Mouse (Mus musculus): Measurements from ENCODE around the gene Rpl36a. TPM values are rescaled to one million over a fixed set of nuclear protein-coding genes. Genes with fewer than 3 reads are reported as not detected.

The Rpl36a gene
- total RNA-seq (2014; fragmentation: Nextera tagmentation), result 2,126 and 2,307 TPM in 2 replicates
- total RNA-seq (2017), result 7,427 and 9,426 TPM in 2 replicates

- ATAC-seq (replicated peaks; ENCODE audit: low FRiP score, low TSS enrichment, poor library complexity, severe bottlenecking), result peak; percentile 88
These were observed at the start of gene Rpl36a for GRCm38 (mm10) chrX:134585103-134586002. Rpl36a (plus strand) TSS chrX:134585654.

- 0 out of 2 replicates have a peak, but pooled peaks have one; percentile 35 for ATAC-seq (replicated peaks; ENCODE audit: low FRiP score, low TSS enrichment, poor library complexity, severe bottlenecking)
These were observed 45.7 kb upstream of the Rpl36a start for GRCm38 (mm10) chrX:134539795-134540194.

GRCm38 (mm10) chrX:134540414-134541135 is 44.9 kb upstream of the Rpl36a start:
- ATAC-seq (replicated peaks; ENCODE audit: low FRiP score, low TSS enrichment, poor library complexity, severe bottlenecking), result peak; percentile 29

- peak; percentile 72 for ATAC-seq (replicated peaks; ENCODE audit: low FRiP score, low TSS enrichment, poor library complexity, severe bottlenecking)
These were observed 44.1 kb upstream of the Rpl36a start, which contains the start of gene Timm8a1 for GRCm38 (mm10) chrX:134541145-134541954. Timm8a1 (minus strand) TSS chrX:134541865.

GRCm38 (mm10) chrX:134541955-134542308 is 43.5 kb upstream of the Rpl36a start:
- peak; percentile 39 for ATAC-seq (replicated peaks; ENCODE audit: low FRiP score, low TSS enrichment, poor library complexity, severe bottlenecking)

GRCm38 (mm10) chrX:134547330-134547729 is 38.1 kb upstream of the Rpl36a start:
- no peak for ATAC-seq (replicated peaks; ENCODE audit: low FRiP score, low TSS enrichment, poor library complexity, severe bottlenecking)

GRCm38 (mm10) chrX:134550903-134551302 is 34.6 kb upstream of the Rpl36a start:
- ATAC-seq (replicated peaks; ENCODE audit: low FRiP score, low TSS enrichment, poor library complexity, severe bottlenecking), result no peak; the same call in 1 of the 2 replicates

GRCm38 (mm10) chrX:134553326-134553725 is 32.1 kb upstream of the Rpl36a start:
- no peak for ATAC-seq (replicated peaks; ENCODE audit: low FRiP score, low TSS enrichment, poor library complexity, severe bottlenecking)

- ATAC-seq (replicated peaks; ENCODE audit: low FRiP score, low TSS enrichment, poor library complexity, severe bottlenecking), result no peak
These were observed 31.0 kb upstream of the Rpl36a start for GRCm38 (mm10) chrX:134554425-134554824.

- ATAC-seq (replicated peaks; ENCODE audit: low FRiP score, low TSS enrichment, poor library complexity, severe bottlenecking), result peak; percentile 59; the same call in 1 of the 2 replicates
These were observed 21.1 kb upstream of the Rpl36a start for GRCm38 (mm10) chrX:134564326-134564725.

GRCm38 (mm10) chrX:134566536-134567222 is 18.8 kb upstream of the Rpl36a start:
- ATAC-seq (replicated peaks; ENCODE audit: low FRiP score, low TSS enrichment, poor library complexity, severe bottlenecking), result no peak

- ATAC-seq (replicated peaks; ENCODE audit: low FRiP score, low TSS enrichment, poor library complexity, severe bottlenecking), result no peak
These were observed 7.6 kb upstream of the Rpl36a start for GRCm38 (mm10) chrX:134577896-134578295.

GRCm38 (mm10) chrX:134580528-134581305 is 4.7 kb upstream of the Rpl36a start:
- no peak for ATAC-seq (replicated peaks; ENCODE audit: low FRiP score, low TSS enrichment, poor library complexity, severe bottlenecking)

GRCm38 (mm10) chrX:134582270-134582669 is 3.2 kb upstream of the Rpl36a start:
- ATAC-seq (replicated peaks; ENCODE audit: low FRiP score, low TSS enrichment, poor library complexity, severe bottlenecking), result 0 out of 2 replicates have a peak, but pooled peaks have one; percentile 28

GRCm38 (mm10) chrX:134582888-134583669 is 2.4 kb upstream of the Rpl36a start, which contains the start of gene Btk:
Btk (minus strand) TSS chrX:134583570.
- ATAC-seq (replicated peaks; ENCODE audit: low FRiP score, low TSS enrichment, poor library complexity, severe bottlenecking), result no peak

GRCm38 (mm10) chrX:134586447-134586846 is 993 bp downstream of the Rpl36a start:
- no peak for ATAC-seq (replicated peaks; ENCODE audit: low FRiP score, low TSS enrichment, poor library complexity, severe bottlenecking)

- no peak for ATAC-seq (replicated peaks; ENCODE audit: low FRiP score, low TSS enrichment, poor library complexity, severe bottlenecking)
These were observed 2.8 kb downstream of the Rpl36a start for GRCm38 (mm10) chrX:134588261-134588660.
